Mouse (Mus musculus) midbrain, embryonic 11.5 days (tissue): ENCODE measurements around the gene Zfp454. TPM values are rescaled to one million over a fixed set of nuclear protein-coding genes. Genes with fewer than 3 reads are reported as not detected.

Experiments used
- ATAC-seq: fragments of 200-750 bp; cut with Nextera tagmentation; 2 replicates; pipeline ENCODE4 v1.8.0; 2017; ENCODE audit warnings: moderate TSS enrichment, moderate library complexity; ENCODE audit not compliant: low FRiP score
- DNase-seq: peaks from one replicate; pipeline ENCODE4 v3.0.0; 2015; ENCODE audit warnings: low spot score; ENCODE audit errors: missing footprints
- H3K27ac ChIP-seq: fragments of 300-500 bp; sonication (generic); 2 replicates; pipeline ENCODE4 v1.5.1; 2014; ENCODE audit warnings: low read depth, low read length
- H3K27me3 ChIP-seq: fragments of 300-500 bp; sonication (generic); 2 replicates; pipeline ENCODE4 v1.6.1; 2014; ENCODE audit warnings: mild to moderate bottlenecking, low read length, moderate library complexity, mixed read lengths; ENCODE audit not compliant: control insufficient read depth, insufficient read depth
- H3K36me3 ChIP-seq: fragments of 300-500 bp; sonication (generic); 2 replicates; pipeline ENCODE4 v1.6.1; 2014; ENCODE audit warnings: mild to moderate bottlenecking, low read length, moderate library complexity, mixed read lengths; ENCODE audit not compliant: control insufficient read depth, insufficient read depth
- H3K4me1 ChIP-seq: fragments of 300-500 bp; sonication (generic); 2 replicates; pipeline ENCODE4 v1.6.1; 2014; ENCODE audit warnings: low read length; ENCODE audit not compliant: control insufficient read depth, insufficient read depth
- H3K4me2 ChIP-seq: fragments of 300-500 bp; sonication (generic); 2 replicates; pipeline ENCODE4 v1.6.1; 2014; ENCODE audit warnings: mild to moderate bottlenecking, moderate library complexity
- H3K4me3 ChIP-seq: fragments of 300-500 bp; sonication (generic); 2 replicates; pipeline ENCODE4 v1.5.1; 2014; ENCODE audit warnings: low read depth, low read length
- H3K9ac ChIP-seq: fragments of 300-500 bp; sonication (generic); 2 replicates; pipeline ENCODE4 v1.6.1; 2014; ENCODE audit warnings: low read length
- H3K9me3 ChIP-seq: fragments of 300-500 bp; sonication (generic); 2 replicates; pipeline ENCODE4 v1.6.1; 2016; ENCODE audit warnings: low read length; ENCODE audit not compliant: control insufficient read depth
- WGBS: fragments of 180-500 bp; shearing (Covaris S2); extraction: QIAGEN DNeasy Blood & Tissue Kit; methylation state at CpG from one replicate; pipeline ENCODE4 v1.1.7; 2014; 5-methylcytosine and 5-hydroxymethylcytosine counted together
- polyA plus RNA-seq: library from polyadenylated mRNA; unstranded; fragments of >200 nt; fragmentation: Nextera tagmentation; extraction: Ambion mirVana; gene quantifications from 2 replicates; pipeline ENCODE4 v1.2.1, GENCODE M21; 2014

The Zfp454 gene
- polyA plus RNA-seq, 1 experiment from 2014 or later, result 18.7 TPM

- Histone ChIP-seq H3K27ac (no peak overlapping the region), H3K4me3 (no peak overlapping the region), H3K9me3 (peaks cover 20% of the 10 kb centered on the region), H3K4me2 (no peak overlapping the region), H3K9ac (no peak overlapping the region), H3K36me3 (peaks cover 83% of the 10 kb centered on the region), H3K27me3 (no peaks in the 10 kb centered on the region), H3K4me1 (no peaks in the 10 kb centered on the region)
- no peak for ATAC-seq
- DNase-seq, result no peak
- 92% methylated on average over 5 of the region's 5 CpGs for WGBS
These were observed 20.7 kb upstream of the Zfp454 start for GRCm38 (mm10) chr11:50908136-50908535.

GRCm38 (mm10) chr11:50897359-50897758 lies 9.9 kb upstream of the Zfp454 start:
- Histone ChIP-seq H3K9ac (no peak overlapping the region), H3K36me3 (peaks cover 28% of the 10 kb centered on the region), H3K4me3 (no peak overlapping the region), H3K27me3 (no peaks in the 10 kb centered on the region), H3K4me2 (no peak overlapping the region), H3K4me1 (no peaks in the 10 kb centered on the region), H3K9me3 (peaks cover 46% of the 10 kb centered on the region), H3K27ac (no peak overlapping the region)
- ATAC-seq, result no peak
- WGBS, result 83% methylated on average over 1 of the region's 1 CpGs
- DNase-seq, result peak; percentile 31

GRCm38 (mm10) chr11:50892441-50892840 lies 5.0 kb upstream of the Zfp454 start:
- ATAC-seq (no peak), DNase-seq (peak; percentile 64)
- Histone ChIP-seq H3K27me3 (no peaks in the 10 kb centered on the region), H3K36me3 (no peaks in the 10 kb centered on the region), H3K27ac (no peak overlapping the region), H3K9ac (no peak overlapping the region), H3K4me1 (no peaks in the 10 kb centered on the region; the same call in 1 of the 2 replicates), H3K4me3 (no peak overlapping the region), H3K4me2 (no peak overlapping the region), H3K9me3 (peaks cover 3% of the 10 kb centered on the region)
- 53% methylated on average over 2 of the region's 2 CpGs for WGBS

GRCm38 (mm10) chr11:50886933-50887293 lies 538 bp downstream of the Zfp454 start:
- Histone ChIP-seq H3K4me3 (peak overlapping the region; percentile 45), H3K4me2 (peak overlapping the region; percentile 73), H3K9ac (peak overlapping the region; percentile 87), H3K27me3 (no peaks in the 10 kb centered on the region), H3K9me3 (no peaks in the 10 kb centered on the region), H3K36me3 (peaks cover 12% of the 10 kb centered on the region), H3K27ac (peak overlapping the region; percentile 68), H3K4me1 (peaks cover 6% of the 10 kb centered on the region)
- ATAC-seq, result peak; percentile 26; the same call in 1 of the 2 replicates
- 27% methylated on average over 10 of the region's 10 CpGs for WGBS
- no peak for DNase-seq

GRCm38 (mm10) chr11:50886231-50886932 lies 1.1 kb downstream of the Zfp454 start:
- peak; percentile 85 for DNase-seq
- 47% methylated on average over 8 of the region's 8 CpGs for WGBS

GRCm38 (mm10) chr11:50883756-50884155 lies 3.7 kb downstream of the Zfp454 start:
- Histone ChIP-seq H3K4me3 (no peak overlapping the region), H3K4me1 (peaks cover 6% of the 10 kb centered on the region), H3K9me3 (no peaks in the 10 kb centered on the region), H3K27ac (no peak overlapping the region), H3K27me3 (no peaks in the 10 kb centered on the region), H3K9ac (no peak overlapping the region), H3K36me3 (peaks cover 25% of the 10 kb centered on the region), H3K4me2 (no peak overlapping the region)
- 81% methylated on average over 3 of the region's 3 CpGs for WGBS
- no peak for DNase-seq
- ATAC-seq, result no peak

More at GRCm38 (mm10) chr11:50886231-50886932, 1.1 kb downstream of the Zfp454 start:
- peak overlapping the region; percentile 87 for H3K9ac ChIP-seq
- no peaks in the 10 kb centered on the region for H3K27me3 ChIP-seq
- H3K4me2 ChIP-seq, result peak overlapping the region; percentile 73
- no peak overlapping the region for H3K27ac ChIP-seq
- H3K9me3 ChIP-seq, result no peaks in the 10 kb centered on the region
- peaks cover 6% of the 10 kb centered on the region for H3K4me1 ChIP-seq
- peak overlapping the region; percentile 45 for H3K4me3 ChIP-seq
- H3K36me3 ChIP-seq, result peaks cover 14% of the 10 kb centered on the region
- ATAC-seq, result no peak

- H3K27ac ChIP-seq, result no peak overlapping the region
- 90% methylated on average over 3 of the region's 3 CpGs for WGBS
- H3K4me2 ChIP-seq, result no peak overlapping the region
- peaks cover 13% of the 10 kb centered on the region; the same call in 1 of the 2 replicates for H3K9me3 ChIP-seq
- peaks cover 48% of the 10 kb centered on the region for H3K36me3 ChIP-seq
- no peak for DNase-seq
- no peak for ATAC-seq
- no peak overlapping the region for H3K4me3 ChIP-seq
- H3K9ac ChIP-seq, result no peak overlapping the region
- no peaks in the 10 kb centered on the region for H3K4me1 ChIP-seq
- H3K27me3 ChIP-seq, result no peaks in the 10 kb centered on the region
These were observed 8.8 kb downstream of the Zfp454 start for GRCm38 (mm10) chr11:50878641-50879040.

GRCm38 (mm10) chr11:50850989-50851601 lies 36.4 kb downstream of the Zfp454 start:
- Histone ChIP-seq H3K4me1 (peaks cover 5% of the 10 kb centered on the region), H3K27ac (no peak overlapping the region), H3K9me3 (no peaks in the 10 kb centered on the region), H3K4me2 (peak overlapping the region; percentile 73), H3K27me3 (peaks cover 46% of the 10 kb centered on the region), H3K4me3 (peak overlapping the region; percentile 40), H3K36me3 (no peaks in the 10 kb centered on the region), H3K9ac (peak overlapping the region; percentile 43)
- peak; percentile 92 for DNase-seq
- under 1% methylated on average over 68 of the region's 72 CpGs for WGBS
- peak; percentile 42; the same call in 1 of the 2 replicates for ATAC-seq

- peaks cover 5% of the 10 kb centered on the region for H3K4me1 ChIP-seq
- H3K9me3 ChIP-seq, result no peaks in the 10 kb centered on the region
- WGBS, result 3% methylated on average over 11 of the region's 11 CpGs
- ATAC-seq, result no peak
- H3K27me3 ChIP-seq, result peaks cover 46% of the 10 kb centered on the region
- no peak within 1 kb of the TSS for H3K27ac ChIP-seq
- H3K36me3 ChIP-seq, result no peaks in the 10 kb centered on the region
- peak; percentile 94 for DNase-seq
- H3K4me3 ChIP-seq, result peak within 1 kb of the TSS; percentile 40
- H3K4me2 ChIP-seq, result peak within 1 kb of the TSS; percentile 73
- peak within 1 kb of the TSS; percentile 43 for H3K9ac ChIP-seq
These were observed 37.2 kb downstream of the Zfp454 start, which contains the start of gene Grm6 for GRCm38 (mm10) chr11:50850177-50850735. Grm6 (plus strand) TSS chr11:50850685.
